Mouse (Mus musculus) heart, embryonic 14.5 days (tissue): Measurements from ENCODE around the gene Cul4a. TPM values are rescaled to one million over a fixed set of nuclear protein-coding genes. Genes with fewer than 3 reads are reported as not detected.
"Not testable (repeated sequence)": the region's sequence is repeated elsewhere in the genome, so short reads cannot be mapped to it uniquely, and the experiment has no call there.

Experiments
- ATAC-seq: fragments of 200-750 bp; cut with Nextera tagmentation; 2 replicates; pipeline ENCODE4 v1.8.0; 2017; ENCODE audit warnings: low read depth, moderate TSS enrichment; ENCODE audit not compliant: insufficient number of reproducible peaks, insufficient read depth, low FRiP score
- H3K27ac ChIP-seq, 2 experiments: fragments of 200-500 bp in 1 of 2; fragments of 300-500 bp in 1 of 2; sonication (generic) in 1 of 2; replicated peaks in 1 of 2; 2 replicates each; pipeline ENCODE4 v1.5.1; 2012 to 2014; ENCODE audit warnings: low read depth in 2 of 2, low read length in 2 of 2, control low read depth in 1 of 2, mild to moderate bottlenecking in 1 of 2, mixed read lengths in 1 of 2; ENCODE audit not compliant: control insufficient read depth in 1 of 2, insufficient read depth in 1 of 2
- H3K27me3 ChIP-seq: fragments of 300-500 bp; sonication (generic); 2 replicates; pipeline ENCODE4 v1.6.1; 2014; ENCODE audit warnings: mild to moderate bottlenecking, low read length, control low read depth; ENCODE audit not compliant: control insufficient read depth, insufficient read depth
- H3K36me3 ChIP-seq: fragments of 300-500 bp; sonication (generic); 2 replicates; pipeline ENCODE4 v1.6.1; 2014; ENCODE audit warnings: mild to moderate bottlenecking, control low read depth, low read length, mixed read lengths; ENCODE audit not compliant: control insufficient read depth, insufficient read depth
- H3K4me1 ChIP-seq, 2 experiments: fragments of 200-500 bp in 1 of 2; fragments of 300-500 bp in 1 of 2; sonication (generic) in 1 of 2; 2 replicates each; pipeline ENCODE4 v1.6.1; 2012 to 2014; ENCODE audit warnings: low read length in 2 of 2, control low read depth in 1 of 2, mixed read lengths in 1 of 2; ENCODE audit not compliant: control insufficient read depth in 2 of 2, insufficient read depth in 2 of 2
- H3K4me2 ChIP-seq: fragments of 300-500 bp; sonication (generic); 2 replicates; pipeline ENCODE4 v1.6.1; 2014; ENCODE audit warnings: mild to moderate bottlenecking, low read length
- H3K4me3 ChIP-seq, 2 experiments: fragments of 200-500 bp in 1 of 2; fragments of 300-500 bp in 1 of 2; sonication (generic) in 1 of 2; 2 replicates each; pipeline ENCODE4 v1.5.1; 2012 to 2014; ENCODE audit warnings: low read length in 2 of 2, mild to moderate bottlenecking in 2 of 2, control low read depth in 1 of 2, low read depth in 1 of 2, moderate library complexity in 1 of 2; ENCODE audit not compliant: control insufficient read depth in 1 of 2, insufficient read depth in 1 of 2
- H3K9ac ChIP-seq: fragments of 300-500 bp; sonication (generic); 2 replicates; pipeline ENCODE4 v1.6.1; 2014; ENCODE audit warnings: mild to moderate bottlenecking, low read length
- H3K9me3 ChIP-seq: fragments of 300-500 bp; sonication (generic); 2 replicates; pipeline ENCODE4 v1.6.1; 2016; ENCODE audit warnings: low read length, control low read depth; ENCODE audit not compliant: control insufficient read depth
- WGBS: fragments of 180-500 bp; shearing (Covaris S2); extraction: QIAGEN DNeasy Blood & Tissue Kit; methylation state at CpG from one replicate; pipeline ENCODE4 v1.1.7; 2014; 5-methylcytosine and 5-hydroxymethylcytosine counted together
- polyA plus RNA-seq: library from polyadenylated mRNA; unstranded; fragments of >200 nt; fragmentation: Nextera tagmentation; extraction: Ambion mirVana; gene quantifications from 2 replicates; pipeline ENCODE4 v1.2.1, GENCODE M21; 2014

The Cul4a gene
- polyA plus RNA-seq, 1 experiment from 2014 or later, result 109 TPM

GRCm38 (mm10) chr8:13113232-13113631, 7.8 kb downstream of the Cul4a start:
- H3K4me3 ChIP-seq, result no peak overlapping the region
- WGBS, result 89% methylated on average over 4 of the region's 4 CpGs
- H3K4me1 ChIP-seq, result peaks cover 6 to 21% of the 10 kb centered on the region in 2 experiments; a peak in 3 of 4 replicates
- no peak overlapping the region for H3K9ac ChIP-seq
- no peak overlapping the region for H3K4me2 ChIP-seq
- H3K27ac ChIP-seq, result no peak overlapping the region
- ATAC-seq, result no peak
- H3K27me3 ChIP-seq, result no peaks in the 10 kb centered on the region
- peaks cover 38% of the 10 kb centered on the region for H3K36me3 ChIP-seq
- H3K9me3 ChIP-seq, result no peaks in the 10 kb centered on the region

- 89% methylated on average over 2 of the region's 2 CpGs for WGBS
- Histone ChIP-seq H3K9ac (no peak overlapping the region), H3K4me2 (no peak overlapping the region), H3K27ac (no peak overlapping the region), H3K4me1 (peaks cover 3 to 22% of the 10 kb centered on the region in 2 experiments), H3K27me3 (no peaks in the 10 kb centered on the region), H3K9me3 (no peaks in the 10 kb centered on the region), H3K4me3 (no peak overlapping the region), H3K36me3 (peaks cover 63% of the 10 kb centered on the region)
- ATAC-seq, result no peak
Observed at GRCm38 (mm10) chr8:13117096-13117495, 11.7 kb downstream of the Cul4a start.

- 73% methylated on average over 3 of the region's 3 CpGs for WGBS
- H3K27me3 ChIP-seq, result no peaks in the 10 kb centered on the region
- ATAC-seq, result no peak
- H3K27ac ChIP-seq, result no peak overlapping the region
- peaks cover 8 to 30% of the 10 kb centered on the region in 2 experiments for H3K4me1 ChIP-seq
- H3K9ac ChIP-seq, result no peak overlapping the region
- no peaks in the 10 kb centered on the region for H3K9me3 ChIP-seq
- no peak overlapping the region for H3K4me2 ChIP-seq
- H3K4me3 ChIP-seq, result no peak overlapping the region
- peaks cover 70% of the 10 kb centered on the region for H3K36me3 ChIP-seq
Observed at GRCm38 (mm10) chr8:13118516-13118915, 13.1 kb downstream of the Cul4a start.

- Histone ChIP-seq H3K9me3 (no peaks in the 10 kb centered on the region), H3K27me3 (no peaks in the 10 kb centered on the region), H3K4me2 (no peak overlapping the region), H3K4me1 (peaks cover 8 to 30% of the 10 kb centered on the region in 2 experiments), H3K4me3 (no peak overlapping the region), H3K9ac (no peak overlapping the region), H3K27ac (peak overlapping the region; percentile 4 to 72; a peak in 2 of 4 replicates), H3K36me3 (peaks cover 77% of the 10 kb centered on the region)
- peak; percentile 41; the same call in 1 of the 2 replicates for ATAC-seq
- WGBS, result 48% methylated on average over 7 of the region's 7 CpGs
Observed at GRCm38 (mm10) chr8:13120882-13121665, 15.7 kb downstream of the Cul4a start.

- 60% methylated on average over 7 of the region's 7 CpGs for WGBS
- H3K9ac ChIP-seq, result no peak overlapping the region; the same call in 1 of the 2 replicates
- 0 out of 2 replicates have a peak overlapping the region, but pooled peaks have one; percentile 4 for H3K4me2 ChIP-seq
- H3K27me3 ChIP-seq, result no peaks in the 10 kb centered on the region
- no peaks in the 10 kb centered on the region for H3K9me3 ChIP-seq
- H3K36me3 ChIP-seq, result peaks cover 87% of the 10 kb centered on the region
- ATAC-seq, result no peak
- peak overlapping the region in 1 of 2 experiments; percentile 28; a peak in 2 of 4 replicates for H3K27ac ChIP-seq
- no peak overlapping the region for H3K4me3 ChIP-seq
- H3K4me1 ChIP-seq, result peaks cover 8 to 30% of the 10 kb centered on the region in 2 experiments
Observed at GRCm38 (mm10) chr8:13122887-13123421, 17.5 kb downstream of the Cul4a start.

- 86% methylated on average over 8 of the region's 8 CpGs for WGBS
- Histone ChIP-seq H3K9me3 (no peaks in the 10 kb centered on the region), H3K4me1 (peaks cover 8 to 30% of the 10 kb centered on the region in 2 experiments), H3K27me3 (no peaks in the 10 kb centered on the region), H3K4me2 (no peak overlapping the region), H3K4me3 (no peak overlapping the region), H3K27ac (no peak overlapping the region), H3K36me3 (peaks cover 88% of the 10 kb centered on the region), H3K9ac (no peak overlapping the region)
- no peak for ATAC-seq
Observed at GRCm38 (mm10) chr8:13124897-13125296, 19.5 kb downstream of the Cul4a start.

- peaks cover 99% of the 10 kb centered on the region for H3K36me3 ChIP-seq
- not testable (repeated sequence) for ATAC-seq, H3K4me2 ChIP-seq, H3K27ac ChIP-seq, H3K27me3 ChIP-seq, H3K9ac ChIP-seq, H3K4me3 ChIP-seq, H3K9me3 ChIP-seq, H3K4me1 ChIP-seq
- WGBS, result 64% methylated on average over 9 of the region's 9 CpGs
Observed at GRCm38 (mm10) chr8:13132220-13132619, 26.8 kb downstream of the Cul4a start.
